Mouse (Mus musculus): ENCODE results near the gene Acsl1.

The Acsl1 gene

DNA sequence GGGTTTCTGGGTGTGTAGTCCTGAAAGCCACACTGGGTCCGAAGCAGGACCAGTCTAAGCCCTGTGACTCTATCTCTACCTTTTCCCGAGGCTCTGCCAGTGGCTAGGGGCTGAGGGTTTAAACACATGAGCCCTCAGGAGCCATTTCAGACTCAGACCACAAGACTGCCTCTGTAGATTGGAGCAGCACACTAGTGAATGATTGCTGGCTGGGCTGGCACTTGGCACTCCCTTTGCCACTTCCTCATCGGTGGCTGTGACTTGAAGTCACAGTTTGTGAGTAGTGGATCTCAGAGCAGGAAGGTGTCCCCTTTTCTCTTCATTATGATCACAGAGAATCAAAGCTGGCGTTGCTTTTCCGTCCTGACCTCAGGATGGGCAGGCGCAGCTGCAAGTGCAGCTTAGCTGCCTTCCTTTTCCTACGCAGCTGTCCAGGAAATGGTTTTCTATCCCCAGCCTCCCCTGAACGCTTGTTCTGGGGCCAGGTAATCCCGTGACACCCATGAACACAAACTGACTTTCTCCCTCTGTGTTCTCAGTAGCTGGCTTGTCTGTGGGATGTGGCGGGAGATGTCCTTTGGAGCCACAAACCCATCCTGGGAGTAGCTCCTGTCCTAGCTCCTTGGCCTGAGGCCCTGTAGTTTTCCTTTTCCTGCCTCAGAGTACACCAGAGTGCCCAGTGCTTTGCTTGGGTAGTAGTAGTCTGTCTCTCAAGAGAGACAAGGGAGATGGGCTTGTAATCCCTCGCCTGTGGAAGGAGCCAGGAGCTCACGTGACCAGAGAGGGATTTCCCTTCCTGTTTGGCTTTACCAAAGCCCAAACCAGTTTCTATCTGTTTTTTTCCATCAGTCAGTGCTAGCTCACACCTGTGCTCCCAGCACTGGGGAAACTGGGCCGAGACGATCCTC is 37.9 kb downstream of the Acsl1 start:
- DNase-seq: peak; percentile 52

GRCm38 (mm10) chr8:46509474-46509873 is 38.6 kb downstream of the Acsl1 start:
- no peak for DNase-seq

- DNase-seq: no peak
Observed at GRCm38 (mm10) chr8:46511336-46511735, 40.5 kb downstream of the Acsl1 start.

- DNase-seq: no peak
Observed at GRCm38 (mm10) chr8:46512538-46512937, 41.7 kb downstream of the Acsl1 start.

DNA sequence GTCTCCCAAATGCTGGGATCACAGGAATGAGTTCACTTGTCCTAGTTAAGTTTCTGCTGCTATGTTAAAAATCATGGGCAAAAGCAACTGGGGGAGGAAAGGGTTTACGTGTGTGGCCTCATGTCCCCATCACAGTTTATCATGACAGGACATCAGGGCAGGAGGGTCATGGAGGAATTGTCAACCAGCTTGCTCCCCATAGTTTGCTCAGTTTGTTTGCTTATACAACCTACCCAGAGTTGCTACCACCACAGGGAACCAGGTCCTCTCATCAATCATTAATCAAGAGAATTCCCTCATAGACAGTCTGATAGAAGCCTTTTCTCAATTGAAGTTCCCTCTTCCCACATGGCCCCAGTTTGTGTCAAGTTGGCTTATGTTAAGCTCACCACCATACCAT is 43.2 kb downstream of the Acsl1 start:
- DNase-seq: no peak

GRCm38 (mm10) chr8:46520667-46521066 is 49.8 kb downstream of the Acsl1 start:
- no peak for DNase-seq

GRCm38 (mm10) chr8:46526098-46526497 is 55.3 kb downstream of the Acsl1 start:
- no peak for DNase-seq

GRCm38 (mm10) chr8:46526821-46527220 is 56.0 kb downstream of the Acsl1 start:
- no peak for DNase-seq

DNA sequence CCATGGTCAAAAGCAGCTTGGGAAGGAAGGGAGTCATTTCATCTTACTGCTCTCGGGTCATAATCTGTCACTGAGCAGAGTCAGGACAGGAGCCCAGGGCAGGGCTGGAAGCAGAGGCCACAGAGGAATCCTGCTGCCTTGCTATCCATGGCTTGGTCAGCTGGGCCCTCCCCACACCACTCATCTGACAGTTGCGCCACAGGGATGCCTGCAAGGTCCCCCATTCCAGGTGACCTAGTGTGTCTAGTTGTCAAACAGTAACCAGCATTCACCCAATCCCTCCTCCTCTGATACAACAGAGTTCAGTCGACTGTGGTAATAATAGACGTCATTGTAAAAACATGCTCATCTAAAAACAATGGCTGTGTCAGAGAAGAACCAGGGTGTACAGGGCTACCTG is 58.7 kb downstream of the Acsl1 start:
- DNase-seq: peak; percentile 43

DNA sequence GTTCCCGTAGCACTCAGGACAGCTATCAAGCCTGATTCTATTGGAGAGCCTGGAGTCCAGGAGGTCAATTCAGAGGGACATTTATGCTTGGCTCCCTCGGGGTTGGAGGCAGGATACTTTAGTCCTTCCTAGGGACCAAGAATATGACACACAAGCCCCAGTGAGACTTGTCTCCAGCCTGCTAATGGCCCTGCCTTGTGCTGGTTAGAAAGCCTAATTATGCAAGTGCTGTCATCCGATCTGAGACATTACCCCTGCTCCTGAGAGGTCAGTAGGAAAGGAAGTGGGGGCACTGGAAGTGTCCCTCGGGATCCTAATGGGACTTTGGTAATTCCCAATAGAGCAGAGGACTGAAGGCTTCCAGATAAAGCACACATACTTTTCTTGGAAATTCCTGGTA is 59.7 kb downstream of the Acsl1 start:
- no peak for DNase-seq

GRCm38 (mm10) chr8:46533926-46534325 is 63.1 kb downstream of the Acsl1 start:
- no peak for DNase-seq

DNA sequence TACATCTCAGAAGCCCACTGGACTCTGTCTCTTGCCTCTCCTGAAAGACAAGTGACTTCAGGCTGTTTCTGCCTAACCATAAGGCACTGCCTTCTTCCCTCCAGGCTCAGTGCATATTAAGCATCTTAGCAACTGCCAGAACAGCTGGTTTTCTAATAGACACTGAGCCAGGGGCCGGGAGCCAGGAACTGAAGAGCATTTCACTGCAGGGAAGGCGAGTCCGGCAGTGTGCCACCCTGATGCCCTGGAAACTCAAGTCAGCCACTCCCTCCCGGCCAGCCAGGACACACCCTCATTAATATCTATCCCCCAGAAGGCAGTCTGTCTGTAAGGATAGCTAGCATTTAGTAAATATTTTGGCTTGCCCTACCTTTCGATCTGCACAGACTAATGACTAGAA is 68.9 kb downstream of the Acsl1 start:
- DNase-seq: no peak

GRCm38 (mm10) chr8:46543191-46543590 is 72.4 kb downstream of the Acsl1 start:
- DNase-seq: no peak

DNA sequence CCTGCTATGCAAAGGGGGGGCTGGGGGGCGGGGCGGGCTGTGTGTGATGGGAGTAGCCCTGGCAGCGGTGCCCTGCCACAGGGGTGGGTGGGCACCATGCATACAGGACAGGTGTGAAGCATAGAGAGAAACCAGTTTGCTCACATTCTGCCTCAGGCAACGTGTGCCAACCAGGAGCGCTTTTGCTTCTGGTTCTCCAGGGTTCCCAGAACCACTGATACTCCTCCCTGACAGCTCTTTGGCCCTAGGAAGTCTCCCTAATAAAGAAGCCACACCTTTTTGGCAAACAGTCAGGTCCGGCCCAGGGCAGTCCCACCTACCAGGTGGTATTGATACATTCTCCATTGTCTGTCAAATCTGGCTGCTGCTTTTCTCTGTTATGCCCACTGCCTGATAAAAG is 72.8 kb downstream of the Acsl1 start:
- DNase-seq: no peak

DNA sequence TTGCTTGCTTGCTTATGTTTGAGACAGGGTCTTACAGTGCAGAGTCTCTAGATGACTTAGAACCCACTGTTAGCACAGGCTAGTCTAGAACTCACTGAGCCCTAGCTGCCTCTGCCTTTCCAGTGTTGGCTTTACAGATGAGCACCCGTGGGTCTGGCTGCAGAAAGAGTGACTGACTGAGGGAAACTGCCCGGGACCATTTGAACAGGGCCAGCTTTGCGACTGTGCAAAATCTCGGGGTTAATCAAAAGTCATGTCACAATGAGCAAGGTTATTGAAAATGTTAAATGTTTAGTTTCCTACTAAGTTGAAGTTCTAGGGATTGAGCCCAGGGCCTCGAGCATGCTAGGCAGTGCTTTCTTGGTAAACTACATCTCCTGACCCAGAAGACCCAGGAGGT is 75.0 kb downstream of the Acsl1 start:
- DNase-seq: peak; percentile 39

- peak; percentile 87 for DNase-seq
Observed at GRCm38 (mm10) chr8:46546431-46547176, 75.8 kb downstream of the Acsl1 start.

- DNase-seq: peak; percentile 59
Observed at GRCm38 (mm10) chr8:46547245-46547644, 76.4 kb downstream of the Acsl1 start.

DNA sequence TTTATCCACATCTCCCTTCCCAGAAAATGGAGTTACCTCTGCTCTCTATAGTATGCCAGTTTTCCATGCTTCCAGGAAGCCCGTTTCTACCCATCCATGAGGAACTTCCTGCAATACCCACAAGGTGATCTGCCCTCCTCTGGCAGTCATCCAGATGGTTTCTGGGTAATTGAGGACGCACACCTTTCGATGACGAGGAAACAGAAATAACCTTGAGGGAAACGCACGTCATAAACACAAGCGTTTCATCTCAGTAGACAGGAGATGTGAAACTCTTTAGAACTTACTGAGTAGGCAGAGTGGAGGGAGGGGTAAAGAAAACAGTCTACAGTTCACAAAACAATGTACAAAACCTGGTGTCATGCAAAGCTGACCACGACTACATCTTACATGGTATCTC is 79.2 kb downstream of the Acsl1 start:
- DNase-seq: no peak

GRCm38 (mm10) chr8:46551029-46551428 is 80.2 kb downstream of the Acsl1 start:
- DNase-seq: no peak

DNA sequence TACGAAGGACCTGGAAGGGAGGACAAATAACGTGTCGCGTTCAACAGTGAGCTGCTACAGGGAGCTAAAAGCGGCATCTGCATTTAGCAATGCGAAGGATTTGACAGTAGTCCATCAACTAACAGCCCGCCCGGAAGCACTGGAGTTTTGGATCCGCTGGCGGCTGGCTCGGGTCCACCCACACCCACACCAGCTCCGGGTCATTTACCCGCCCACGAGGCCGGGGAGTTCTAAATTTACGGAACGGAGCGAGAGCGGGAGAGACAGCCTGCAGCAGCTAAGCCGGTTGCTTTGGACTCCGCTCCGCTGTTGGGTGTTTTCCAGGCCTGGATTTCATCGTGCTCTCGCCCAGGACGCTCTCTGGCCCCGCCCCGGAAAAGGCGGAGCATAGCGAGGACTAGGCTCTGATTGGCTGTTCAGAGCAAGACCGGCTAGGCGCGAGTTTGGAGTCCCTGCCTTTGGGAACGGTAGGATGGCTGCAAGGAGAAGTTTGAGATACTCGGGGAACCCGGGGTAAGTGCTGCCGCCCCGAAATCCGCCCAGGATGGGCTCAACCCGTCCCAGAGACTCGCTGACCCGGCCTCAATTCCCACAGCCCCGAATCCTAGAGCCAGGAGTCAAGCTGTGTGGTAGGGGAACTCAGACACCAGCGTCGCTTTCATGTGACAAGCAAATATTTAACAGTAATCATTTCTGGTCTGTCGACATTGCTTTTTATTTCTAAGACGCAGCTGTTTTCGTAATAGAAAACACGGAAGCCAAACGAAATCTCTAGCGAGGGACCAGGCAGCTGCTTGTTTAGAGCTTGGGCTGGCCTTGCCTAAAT is 81.0 kb downstream of the Acsl1 start, which contains the start of gene Cenpu:
TSS of gene Cenpu (plus strand) at position 414 of the 826 bp plus-strand sequence.
- peak; percentile 100 for DNase-seq

DNA sequence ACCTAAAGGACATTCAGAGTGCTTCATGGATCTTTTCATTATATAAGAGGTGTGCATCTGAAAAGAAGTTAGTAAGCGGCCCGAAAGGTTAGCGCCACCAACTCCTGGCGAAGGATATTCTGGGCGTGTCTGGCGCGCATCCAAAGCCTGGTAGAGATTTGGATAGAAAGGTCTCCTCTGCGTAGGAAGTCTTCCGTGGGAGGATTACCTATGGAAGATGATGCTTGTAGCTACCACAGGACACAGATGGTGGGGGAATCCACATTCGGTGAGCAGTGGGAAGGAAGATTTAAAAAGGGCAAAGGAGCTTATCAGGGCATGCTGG is 81.6 kb downstream of the Acsl1 start:
- peak; percentile 21 for DNase-seq

DNA sequence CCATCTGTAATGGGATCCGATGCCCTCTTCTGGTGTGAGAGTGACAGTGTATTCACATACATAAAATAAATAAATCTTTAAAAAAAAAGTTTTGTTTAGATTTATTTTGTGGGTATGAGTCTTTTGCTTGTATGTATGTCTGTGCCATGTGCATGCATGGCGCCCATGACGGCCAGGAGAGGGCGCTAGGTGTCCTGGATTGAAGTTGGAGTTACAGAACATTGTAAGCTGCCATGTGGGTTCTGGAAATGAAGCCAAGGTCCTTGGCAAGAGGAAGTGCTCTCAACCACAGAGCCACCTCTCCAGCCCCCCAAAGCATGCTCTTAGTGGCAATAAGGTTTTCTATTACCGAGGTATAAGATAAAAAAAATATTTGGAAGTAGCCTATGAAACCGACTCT is 88.6 kb downstream of the Acsl1 start:
- DNase-seq: no peak

GRCm38 (mm10) chr8:46562333-46562732 is 91.5 kb downstream of the Acsl1 start:
- no peak for DNase-seq

Measured in kidney, adult 11 months (tissue).